Mouse (Mus musculus): ENCODE measurements around the gene Wdr82. TPM values are rescaled to one million over a fixed set of nuclear protein-coding genes. Genes with fewer than 3 reads are reported as not detected.

Gene Wdr82
- total RNA-seq (2021): 10 to 100 TPM; 72.1 to 87.6 TPM
- long read RNA-seq, experiment 1, partial matches to known transcripts: 1 of 18 reads
- long read RNA-seq, experiment 1, other reads (novel, unspliced or antisense): 13 of 18 reads
- long read RNA-seq, experiment 2, transcript Wdr82-201 (9 exons, 3,747 nt): major isoform, 6 of 18 reads
- long read RNA-seq, experiment 2, partial matches to known transcripts: 0 of 18 reads
- long read RNA-seq, experiment 2, other reads (novel, unspliced or antisense): 12 of 18 reads

DNA sequence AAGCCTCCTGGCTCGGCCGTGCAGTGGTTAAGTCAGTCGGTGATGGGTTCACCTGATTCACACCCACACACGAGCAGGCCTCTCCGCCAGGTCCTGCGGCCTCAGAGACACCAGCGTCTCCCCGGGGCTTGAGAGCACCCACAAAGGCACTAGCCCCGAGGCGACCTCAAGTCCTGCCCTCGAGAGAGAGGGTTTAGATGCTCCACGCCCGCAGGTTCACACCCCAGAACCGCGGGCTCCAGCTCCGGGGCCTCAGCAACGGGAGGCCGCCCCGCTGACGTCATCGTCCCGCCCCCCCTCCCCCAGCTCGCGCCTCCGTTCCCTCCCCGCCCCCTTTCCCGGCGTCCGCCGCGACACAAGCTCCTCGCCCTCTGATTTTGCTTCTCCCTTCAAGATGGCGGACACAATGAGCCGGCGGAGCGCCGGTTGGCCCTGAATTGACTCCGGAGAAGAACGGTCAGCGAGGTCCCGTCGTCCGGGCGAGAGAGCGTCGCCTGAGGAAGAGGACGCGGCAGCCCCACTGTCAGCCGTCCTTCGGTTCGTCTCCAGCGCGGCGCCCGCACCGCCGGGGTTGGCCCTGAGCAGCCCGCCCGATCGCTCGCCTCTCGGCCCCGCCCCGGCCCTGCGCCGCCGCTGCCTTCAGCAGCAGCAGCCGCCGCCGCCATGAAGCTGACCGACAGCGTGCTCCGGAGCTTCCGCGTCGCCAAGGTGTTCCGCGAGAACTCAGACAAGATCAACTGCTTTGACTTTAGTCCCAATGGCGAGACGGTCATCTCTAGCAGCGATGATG, at the start of gene Wdr82:
TSS of gene Wdr82 (plus strand) at position 373 of the 790 bp plus-strand sequence.
- peak; percentile 94 for DNase-seq

- DNase-seq: peak; percentile 51
These were observed 47.1 kb upstream of the Wdr82 start for GRCm38 (mm10) chr9:106123599-106123998.

DNA sequence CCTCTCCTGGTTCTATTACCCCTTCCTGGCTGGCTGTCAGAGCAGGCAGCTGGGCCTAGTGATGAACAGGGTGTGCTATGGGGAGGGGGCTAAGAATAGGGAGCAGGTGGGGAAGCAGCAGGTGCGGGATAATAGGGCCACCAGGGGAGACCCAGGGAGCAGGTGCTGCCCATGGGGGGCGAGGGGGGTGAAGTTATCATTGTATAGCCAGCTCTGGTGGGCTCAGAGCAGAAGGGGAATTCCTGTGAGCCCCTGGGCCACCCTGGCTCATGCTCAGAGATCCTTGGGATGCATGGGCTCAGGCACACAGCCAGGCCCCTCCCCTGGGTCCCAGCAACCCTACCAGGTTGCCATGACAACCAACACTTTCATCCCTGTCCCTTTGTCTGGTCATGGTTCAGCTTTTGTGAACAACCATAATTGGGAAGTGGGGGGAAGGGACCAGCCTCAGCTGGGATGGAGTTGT, 43.9 kb upstream of the Wdr82 start:
- DNase-seq: no peak

GRCm38 (mm10) chr9:106129072-106129471, 41.7 kb upstream of the Wdr82 start:
- DNase-seq: no peak

- DNase-seq: no peak
These were observed 40.5 kb upstream of the Wdr82 start for GRCm38 (mm10) chr9:106130250-106130649.

DNA sequence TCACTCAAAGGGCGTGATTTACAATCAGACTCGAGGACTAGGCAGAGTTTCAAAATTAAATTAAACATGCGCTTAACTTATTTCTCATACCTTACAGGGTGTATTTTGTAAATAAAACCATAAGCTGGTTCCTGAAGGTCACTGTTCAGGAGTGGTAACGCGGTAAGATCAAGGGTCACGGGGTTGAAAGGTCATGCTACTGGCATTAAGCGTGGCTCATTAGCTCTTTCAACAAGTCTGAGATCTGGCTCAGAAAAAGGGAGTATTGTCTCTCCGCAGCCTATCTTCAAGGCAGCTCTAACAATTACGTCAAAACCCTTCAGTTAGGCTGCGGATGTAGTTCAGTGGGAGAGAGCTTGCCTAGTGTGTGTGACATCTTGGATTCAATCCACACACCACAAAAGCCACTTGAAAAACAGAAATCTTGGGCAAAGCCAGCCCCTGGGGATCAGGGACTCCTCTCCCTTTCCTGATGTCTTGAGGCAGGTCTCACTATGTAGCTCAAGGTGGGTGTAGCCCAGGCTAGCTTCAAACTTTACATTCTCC, 33.0 kb upstream of the Wdr82 start:
- no peak for DNase-seq

GRCm38 (mm10) chr9:106139763-106140162, 31.0 kb upstream of the Wdr82 start:
- DNase-seq: peak; percentile 49

- DNase-seq: no peak
These were observed 28.8 kb upstream of the Wdr82 start for GRCm38 (mm10) chr9:106141955-106142354.

DNA sequence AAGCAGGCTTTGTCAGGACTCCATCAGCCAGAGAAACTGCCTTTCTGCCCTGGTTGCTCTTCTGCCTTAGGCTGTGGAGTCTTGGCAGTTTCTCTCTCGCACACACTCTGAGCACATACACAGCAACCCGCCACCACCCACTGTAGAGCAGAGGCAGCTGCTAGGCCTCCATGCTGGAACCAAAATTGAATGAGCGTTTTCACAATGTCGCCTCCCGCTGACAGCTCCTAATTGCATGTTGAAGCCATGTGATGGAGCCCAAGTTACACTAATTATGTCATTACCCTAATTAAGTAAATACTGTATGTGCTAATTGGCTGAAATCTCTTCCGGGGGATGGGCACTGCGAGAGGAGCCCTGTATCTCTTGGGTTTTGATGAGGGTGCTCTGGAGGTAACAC, 26.6 kb upstream of the Wdr82 start:
- no peak for DNase-seq

DNA sequence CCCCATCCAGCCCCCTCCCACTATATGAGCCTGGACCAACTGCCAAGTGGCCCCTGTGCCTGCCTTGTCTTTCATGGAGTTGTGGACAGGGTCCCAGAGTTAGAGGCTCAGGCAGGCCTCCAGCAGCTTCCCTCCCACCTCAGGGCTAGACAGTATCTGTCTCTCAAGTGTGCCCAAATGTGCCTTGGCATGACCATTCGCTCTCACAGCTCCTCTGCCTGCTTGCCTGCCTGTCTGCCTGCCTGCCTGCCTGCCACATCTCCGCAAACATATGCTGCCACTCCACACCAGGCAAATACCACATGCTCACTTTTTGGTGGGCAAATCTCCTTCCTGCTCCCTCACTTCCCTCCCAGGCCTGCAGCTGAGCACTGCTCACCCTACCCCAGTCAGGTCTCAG, 25.1 kb upstream of the Wdr82 start:
- DNase-seq: no peak

GRCm38 (mm10) chr9:106147281-106147680, 23.4 kb upstream of the Wdr82 start:
- DNase-seq: no peak

DNA sequence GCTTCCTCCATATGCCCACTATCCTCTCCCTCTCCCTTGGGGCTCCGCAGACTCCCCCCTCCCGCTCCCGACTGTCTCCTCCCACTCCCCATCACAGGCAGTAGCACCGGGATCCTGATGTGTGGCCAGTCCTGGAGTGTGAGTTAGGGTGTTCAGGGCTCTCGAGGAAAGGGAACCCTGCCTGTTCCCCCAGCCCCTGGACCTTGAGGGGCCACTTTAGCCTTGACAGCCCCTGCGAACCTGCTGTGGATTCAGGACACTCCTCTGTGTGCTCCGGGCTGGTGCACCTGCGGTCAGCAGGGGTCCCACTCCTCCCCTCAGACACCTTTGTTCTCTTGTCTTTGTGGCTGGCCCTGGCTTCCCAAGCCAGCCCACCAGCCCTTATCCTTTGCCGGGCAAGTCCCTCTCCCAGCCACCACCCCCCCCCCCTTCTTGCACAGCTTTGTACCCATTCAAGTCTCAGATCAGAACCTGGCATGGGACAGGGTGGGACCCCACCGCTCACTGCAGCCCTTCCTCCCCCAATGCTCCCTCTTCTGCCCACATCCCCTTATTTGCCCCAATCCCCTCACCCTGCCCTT, 22.8 kb upstream of the Wdr82 start:
- no peak for DNase-seq

GRCm38 (mm10) chr9:106148541-106149398, 22.0 kb upstream of the Wdr82 start:
- DNase-seq: no peak

- no peak for DNase-seq
These were observed 21.4 kb upstream of the Wdr82 start for GRCm38 (mm10) chr9:106149399-106149754.

DNA sequence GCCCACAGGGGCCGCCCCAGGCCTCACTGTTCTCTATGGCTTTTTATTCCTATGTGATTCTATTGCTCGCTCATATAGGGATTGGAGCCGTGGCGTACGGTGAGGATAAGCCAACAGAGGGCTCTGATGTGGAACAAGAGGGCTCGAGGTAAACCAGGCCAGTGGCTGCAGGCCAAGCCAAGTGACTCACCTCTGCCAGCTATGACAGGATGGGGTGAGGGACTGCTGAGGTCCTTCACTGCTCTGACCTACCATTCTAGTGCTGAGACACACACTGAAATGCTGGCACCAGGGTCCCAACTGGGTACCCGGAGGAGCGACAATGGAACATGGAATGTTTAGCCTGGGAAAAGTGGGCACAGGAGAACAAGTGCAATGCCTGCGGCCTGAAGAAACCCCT, 16.6 kb upstream of the Wdr82 start:
- peak; percentile 80 for DNase-seq

GRCm38 (mm10) chr9:106156419-106156818, 14.3 kb upstream of the Wdr82 start:
- peak; percentile 72 for DNase-seq

DNA sequence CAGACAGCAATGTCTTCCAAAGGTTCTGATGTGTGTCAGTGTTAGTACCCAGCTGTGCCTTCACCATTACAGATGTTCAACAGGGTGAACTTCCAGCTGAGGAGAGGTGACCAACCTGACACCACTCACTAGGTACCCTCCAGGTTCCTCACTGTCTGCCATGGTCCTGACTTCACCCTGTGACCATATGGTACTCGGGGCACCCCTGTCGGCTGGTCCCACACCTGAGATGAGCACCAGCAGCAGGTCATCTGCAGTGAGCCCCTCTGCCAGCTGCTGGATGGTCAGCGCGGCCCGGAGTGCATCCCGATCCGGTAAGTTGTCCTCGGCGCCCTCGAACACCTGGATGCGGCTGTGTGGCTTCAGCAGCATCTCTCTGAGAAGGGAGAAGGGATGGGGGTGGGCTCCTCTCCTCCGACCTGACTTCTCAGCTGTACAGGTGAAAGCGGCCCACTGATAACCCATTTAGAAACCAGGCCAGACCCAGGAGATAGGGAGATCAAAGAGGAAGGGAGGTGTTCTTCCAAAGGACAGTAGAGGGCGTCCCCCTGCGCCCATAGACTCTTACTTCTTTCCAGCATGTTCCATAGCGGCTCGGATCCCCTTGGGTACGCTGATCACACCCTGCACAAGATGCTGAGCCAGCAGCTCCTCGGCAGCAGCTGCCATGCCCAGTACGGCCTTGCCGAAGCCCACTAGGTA, 13.7 kb upstream of the Wdr82 start:
- no peak for DNase-seq

DNA sequence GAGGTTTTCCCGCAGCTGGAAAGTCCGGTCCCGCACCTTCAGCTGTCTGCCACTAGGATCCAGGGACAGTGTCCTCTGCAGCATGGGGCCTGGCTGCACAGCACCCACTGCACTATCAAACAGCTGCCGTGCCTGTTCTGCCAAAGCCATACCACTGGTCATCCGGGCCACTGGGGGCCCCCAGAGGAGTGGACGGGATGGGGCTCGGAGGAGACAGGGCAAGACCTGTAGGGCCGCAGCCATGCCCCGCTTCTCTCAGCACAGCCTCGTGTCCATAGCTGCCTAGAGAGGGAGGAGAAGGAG, 13.2 kb upstream of the Wdr82 start:
- DNase-seq: no peak

- no peak for DNase-seq
These were observed 12.7 kb upstream of the Wdr82 start, which contains the start of gene Glyctk for GRCm38 (mm10) chr9:106158037-106158491. Gene Glyctk, minus strand, starts transcription at chr9:106158138.

- no peak for DNase-seq
These were observed 11.5 kb upstream of the Wdr82 start for GRCm38 (mm10) chr9:106159237-106159636.

GRCm38 (mm10) chr9:106159784-106160301, 10.9 kb upstream of the Wdr82 start:
- DNase-seq: peak; percentile 98
